Mouse (Mus musculus) urinary bladder, adult 18-20 months (tissue): ENCODE measurements around the gene Wrb.
A peak's percentile ranks its signal among the peaks of the same experiment; 100 is the strongest.

ENCODE experiments used
- DNase-seq, 2 experiments: peaks; one replicate each; pipeline ENCODE4 v3.0.0; 2022; ENCODE audit warnings: low spot score in 2 of 2, mixed read lengths in 2 of 2

The Wrb gene

GRCm38 (mm10) chr16:96158511-96159080 lies 13.4 kb downstream of the Wrb start:
- no peak for DNase-seq

GRCm38 (mm10) chr16:96159091-96159731 lies 14.0 kb downstream of the Wrb start:
- peak; percentile 44 to 64 for DNase-seq

GRCm38 (mm10) chr16:96159794-96160346 lies 14.7 kb downstream of the Wrb start:
- no peak for DNase-seq

GRCm38 (mm10) chr16:96160927-96161326 lies 15.7 kb downstream of the Wrb start:
- DNase-seq = no peak

- no peak for DNase-seq
Measured at GRCm38 (mm10) chr16:96161336-96161735, 16.1 kb downstream of the Wrb start.

GRCm38 (mm10) chr16:96165723-96166264 lies 20.6 kb downstream of the Wrb start:
- no peak for DNase-seq

- DNase-seq = no peak
Measured at GRCm38 (mm10) chr16:96168837-96169236, 23.6 kb downstream of the Wrb start.

- DNase-seq = no peak
Measured at GRCm38 (mm10) chr16:96173648-96174047, 28.4 kb downstream of the Wrb start.

GRCm38 (mm10) chr16:96175399-96175798 lies 30.2 kb downstream of the Wrb start:
- DNase-seq = no peak

- DNase-seq = no peak
Measured at GRCm38 (mm10) chr16:96179156-96179555, 33.9 kb downstream of the Wrb start.

GRCm38 (mm10) chr16:96187619-96188018 lies 42.4 kb downstream of the Wrb start:
- no peak for DNase-seq

GRCm38 (mm10) chr16:96191531-96192506 lies 46.6 kb downstream of the Wrb start, which contains the start of gene Lca5l:
Gene Lca5l (minus strand): TSS chr16:96192271.
- peak; percentile 98 to 99 for DNase-seq

GRCm38 (mm10) chr16:96199913-96200701 lies 54.9 kb downstream of the Wrb start, which contains the start of gene Sh3bgr:
Gene Sh3bgr (plus strand): TSS chr16:96200450.
- DNase-seq = peak; percentile 32 to 45

GRCm38 (mm10) chr16:96200702-96201028 lies 55.5 kb downstream of the Wrb start:
- DNase-seq = no peak

GRCm38 (mm10) chr16:96201485-96202232 lies 56.5 kb downstream of the Wrb start:
- DNase-seq = no peak
